Mouse (Mus musculus) ovary, postnatal 10 days (tissue): ENCODE measurements around the gene Mthfd1l.
"Not testable (repeated sequence)": the region's sequence is repeated elsewhere in the genome, so short reads cannot be mapped to it uniquely, and the experiment has no call there.

ENCODE experiments used
- DNase-seq: peaks from one replicate; pipeline ENCODE4 v3.0.0; 2022; ENCODE audit warnings: low spot score

Gene Mthfd1l

GRCm38 (mm10) chr10:4121197-4121596, 148.3 kb downstream of the Mthfd1l start:
- DNase-seq: no peak

- not testable (repeated sequence) for DNase-seq
These were observed 150.5 kb downstream of the Mthfd1l start for GRCm38 (mm10) chr10:4123280-4123945.

- DNase-seq: no peak
These were observed 151.2 kb downstream of the Mthfd1l start for GRCm38 (mm10) chr10:4124148-4124547.

GRCm38 (mm10) chr10:4125232-4125631, 152.3 kb downstream of the Mthfd1l start:
- DNase-seq: no peak

- no peak for DNase-seq
These were observed 153.6 kb downstream of the Mthfd1l start for GRCm38 (mm10) chr10:4126335-4127012.

GRCm38 (mm10) chr10:4128411-4128810, 155.5 kb downstream of the Mthfd1l start:
- DNase-seq: no peak

- no peak for DNase-seq
These were observed 156.0 kb downstream of the Mthfd1l start for GRCm38 (mm10) chr10:4128915-4129314.

- no peak for DNase-seq
These were observed 156.5 kb downstream of the Mthfd1l start for GRCm38 (mm10) chr10:4129461-4129860.

- no peak for DNase-seq
These were observed 157.2 kb downstream of the Mthfd1l start for GRCm38 (mm10) chr10:4130034-4130607.

- no peak for DNase-seq
These were observed 159.8 kb downstream of the Mthfd1l start for GRCm38 (mm10) chr10:4132735-4133134.

- no peak for DNase-seq
These were observed 162.3 kb downstream of the Mthfd1l start for GRCm38 (mm10) chr10:4135100-4135764.

GRCm38 (mm10) chr10:4139531-4139930, 166.6 kb downstream of the Mthfd1l start:
- no peak for DNase-seq

- DNase-seq: no peak
These were observed 168.8 kb downstream of the Mthfd1l start for GRCm38 (mm10) chr10:4141689-4142088.

- no peak for DNase-seq
These were observed 169.9 kb downstream of the Mthfd1l start for GRCm38 (mm10) chr10:4142816-4143215.

- no peak for DNase-seq
These were observed 170.5 kb downstream of the Mthfd1l start for GRCm38 (mm10) chr10:4143381-4143780.

GRCm38 (mm10) chr10:4145080-4145807, 172.3 kb downstream of the Mthfd1l start:
- DNase-seq: no peak

- no peak for DNase-seq
These were observed 174.0 kb downstream of the Mthfd1l start for GRCm38 (mm10) chr10:4146947-4147346.

GRCm38 (mm10) chr10:4151159-4151558, 178.2 kb downstream of the Mthfd1l start:
- DNase-seq: no peak

GRCm38 (mm10) chr10:4151862-4152776, 179.2 kb downstream of the Mthfd1l start:
- no peak for DNase-seq

- DNase-seq: no peak
These were observed 180.1 kb downstream of the Mthfd1l start for GRCm38 (mm10) chr10:4153031-4153430.

GRCm38 (mm10) chr10:4154035-4154434, 181.1 kb downstream of the Mthfd1l start:
- DNase-seq: no peak
